Mouse (Mus musculus) liver, adult 2 months (tissue): ENCODE data around the gene D630039A03Rik. TPM values are rescaled to one million over a fixed set of nuclear protein-coding genes. Genes with fewer than 3 reads are reported as not detected.

Experiments
- DNase-seq: peaks from one replicate; pipeline ENCODE4 v3.0.0-alpha.2; 2011; ENCODE audit warnings: low read depth, low spot score; ENCODE audit errors: extremely low read depth
- H3K27ac ChIP-seq: fragments of 200-500 bp; replicated peaks from 2 replicates; pipeline ENCODE4 v1.5.1; 2012; ENCODE audit warnings: low read depth, mild to moderate bottlenecking, control low read depth, inconsistent platforms, low read length; ENCODE audit not compliant: insufficient read depth
- H3K27me3 ChIP-seq: fragments of 200-500 bp; 2 replicates; pipeline ENCODE4 v1.6.1; 2012; ENCODE audit warnings: mild to moderate bottlenecking, moderate library complexity, low read length, inconsistent platforms; ENCODE audit not compliant: control insufficient read depth, insufficient read depth
- H3K36me3 ChIP-seq: fragments of 200-500 bp; 2 replicates; pipeline ENCODE4 v1.6.1; 2012; ENCODE audit warnings: low read length, inconsistent platforms; ENCODE audit not compliant: control insufficient read depth, insufficient read depth
- H3K4me1 ChIP-seq: fragments of 200-500 bp; 2 replicates; pipeline ENCODE4 v1.6.1; 2011; ENCODE audit warnings: low read length; ENCODE audit not compliant: control insufficient read depth, insufficient read depth
- H3K4me3 ChIP-seq: fragments of 200-500 bp; 2 replicates; pipeline ENCODE4 v1.5.1; 2011; ENCODE audit warnings: low read depth, mild to moderate bottlenecking, control low read depth, low read length, moderate library complexity; ENCODE audit not compliant: insufficient read depth
- H3K79me2 ChIP-seq: fragments of 200-500 bp; 2 replicates; pipeline ENCODE4 v1.6.1; 2012; ENCODE audit warnings: inconsistent platforms, mild to moderate bottlenecking, low read length, moderate library complexity; ENCODE audit not compliant: control insufficient read depth, insufficient read depth
- H3K9ac ChIP-seq: fragments of 200-500 bp; 2 replicates; pipeline ENCODE4 v1.6.1; 2012; ENCODE audit warnings: low read depth, mild to moderate bottlenecking, control low read depth, inconsistent platforms, low read length
- CTCF ChIP-seq: fragments of 200-500 bp; IDR thresholded peaks from 2 replicates; pipeline ENCODE4 v1.5.1; 2011; ENCODE audit warnings: low read depth, low read length, control low read depth
- POLR2A ChIP-seq: fragments of 200-500 bp; IDR thresholded peaks from 2 replicates; pipeline ENCODE4 v1.6.1; 2011; ENCODE audit warnings: low read length, control low read depth; ENCODE audit not compliant: insufficient read depth; ENCODE audit errors: extremely low read depth
- WGBS: fragments of 180-500 bp; shearing (Covaris S2); methylation state at CpG from one replicate; pipeline ENCODE4 v1.1.7; 2018; 5-methylcytosine and 5-hydroxymethylcytosine counted together
- polyA plus RNA-seq: library from polyadenylated mRNA; depleted of rRNA; stranded (reverse); fragments of >200 nt; gene quantifications from 2 replicates; pipeline ENCODE4 v1.2.3, GENCODE M21; 2012
- total RNA-seq: library from RNA; depleted of rRNA; stranded (reverse); fragments of >200 nt; gene quantifications from 2 replicates; pipeline ENCODE4 v1.2.3, GENCODE M21; 2014

The D630039A03Rik gene
- total and polyA plus RNA-seq, 2 experiments = 3.2 to 14.3 TPM

DNA sequence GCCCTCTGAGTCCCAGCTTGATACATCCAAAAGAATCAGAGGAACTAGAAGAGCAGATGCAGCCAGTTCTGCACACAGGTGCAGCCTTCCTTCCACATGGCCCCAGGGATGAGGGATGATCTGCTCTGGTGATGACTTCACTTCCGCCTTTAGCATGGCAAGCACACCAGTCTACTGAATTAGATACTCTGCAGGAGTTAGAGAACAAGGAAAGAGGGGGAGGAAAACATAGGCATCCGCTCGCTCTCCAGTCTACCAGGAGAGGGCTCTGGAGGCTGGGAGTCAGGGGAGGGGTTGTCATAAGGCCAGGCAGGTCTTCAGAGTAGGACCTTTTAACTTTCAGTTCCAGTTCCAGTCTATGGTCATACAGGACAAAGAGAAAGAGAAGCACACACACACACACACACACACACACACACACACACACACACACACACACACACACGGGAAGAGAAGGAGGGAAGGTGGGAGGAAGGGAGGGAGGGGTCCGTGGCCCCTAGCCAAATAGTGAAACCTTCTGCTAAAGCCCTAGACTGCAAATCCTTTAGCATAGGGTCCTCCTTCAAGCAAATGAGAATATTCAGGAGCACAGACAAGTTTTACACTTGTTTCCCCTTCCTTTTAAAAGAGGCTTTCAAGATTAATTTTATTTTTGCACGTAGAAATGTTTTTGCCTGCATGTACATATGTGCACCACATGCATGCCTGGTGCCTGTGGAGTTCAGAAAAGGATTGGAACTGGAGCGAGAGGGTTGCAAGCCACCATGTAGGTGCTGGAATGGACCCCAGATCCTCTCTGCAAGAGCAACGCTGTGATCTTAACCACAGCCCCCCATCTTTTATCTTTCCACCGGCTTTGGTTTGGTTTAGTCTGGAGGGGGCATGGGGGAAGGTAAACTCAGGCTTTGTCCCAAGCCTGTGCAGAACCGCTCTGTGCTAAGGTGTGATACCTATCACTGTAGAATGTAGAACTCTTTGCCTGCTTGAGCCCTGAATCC lies 1.6 kb downstream of the D630039A03Rik start:
- H3K4me3 ChIP-seq = peak overlapping the region; percentile 44
- peak; percentile 54 for DNase-seq
- peak overlapping the region; percentile 87 for H3K27ac ChIP-seq
- peaks cover 8% of the 10 kb centered on the region; the same call in 1 of the 2 replicates for H3K36me3 ChIP-seq
- peaks cover 20% of the 10 kb centered on the region for H3K4me1 ChIP-seq
- TF ChIP-seq CTCF (peak; percentile 54), POLR2A (no peak)
- 27% methylated on average over 10 of the region's 10 CpGs for WGBS
- peak overlapping the region; percentile 46 for H3K9ac ChIP-seq
- H3K27me3 ChIP-seq = no peaks in the 10 kb centered on the region
- no peaks in the 10 kb centered on the region; the same call in 1 of the 2 replicates for H3K79me2 ChIP-seq

DNA sequence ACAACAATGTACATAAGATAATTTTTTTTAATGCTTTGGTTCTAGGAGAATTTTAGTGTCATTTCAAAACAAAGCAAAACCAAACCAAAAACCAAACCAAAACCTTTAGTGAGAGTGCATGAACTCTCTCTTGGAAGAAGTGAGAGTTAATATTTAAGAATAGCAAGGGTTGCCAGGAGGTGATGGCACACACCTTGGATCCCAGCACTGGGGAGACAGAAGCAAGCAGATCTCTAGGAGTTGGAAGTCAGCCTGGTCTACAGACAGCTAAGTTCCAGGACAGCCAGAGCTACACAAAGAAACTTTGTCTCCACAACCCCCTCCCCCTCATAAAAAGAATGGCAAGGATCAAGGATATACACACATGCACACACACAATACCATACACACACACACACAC lies 3.1 kb downstream of the D630039A03Rik start:
- Histone ChIP-seq H3K4me3 (no peak overlapping the region), H3K9ac (no peak overlapping the region), H3K27me3 (no peaks in the 10 kb centered on the region), H3K79me2 (no peaks in the 10 kb centered on the region; the same call in 1 of the 2 replicates), H3K36me3 (peaks cover 9% of the 10 kb centered on the region; the same call in 1 of the 2 replicates), H3K27ac (no peak overlapping the region), H3K4me1 (peaks cover 16% of the 10 kb centered on the region)
- peak; percentile 52 for DNase-seq
- TF ChIP-seq POLR2A (no peak), CTCF (no peak)

DNA sequence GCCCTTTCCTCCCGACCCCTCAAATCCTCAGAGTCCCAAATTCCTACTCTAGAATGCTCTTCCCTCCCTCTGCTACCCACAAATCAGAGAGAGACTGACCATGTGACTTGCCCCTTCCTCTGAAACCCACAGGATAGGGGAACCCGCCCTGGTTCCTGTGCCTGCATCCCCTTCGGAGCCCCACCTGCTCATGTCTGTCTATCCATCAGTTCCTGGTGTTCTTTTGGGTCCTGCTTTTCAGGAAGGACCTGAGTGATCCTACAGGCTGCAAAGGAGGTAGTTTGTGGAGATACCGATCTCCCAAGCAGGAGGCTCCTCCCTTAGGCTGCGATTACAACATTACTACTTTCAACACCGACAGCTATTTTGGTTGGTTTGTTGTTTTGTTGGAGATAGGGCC lies 7.2 kb downstream of the D630039A03Rik start:
- Histone ChIP-seq H3K4me3 (no peak overlapping the region), H3K36me3 (peaks cover 9% of the 10 kb centered on the region; the same call in 1 of the 2 replicates), H3K9ac (no peak overlapping the region), H3K79me2 (no peaks in the 10 kb centered on the region; the same call in 1 of the 2 replicates), H3K4me1 (peaks cover 5% of the 10 kb centered on the region), H3K27ac (no peak overlapping the region), H3K27me3 (no peaks in the 10 kb centered on the region)
- TF ChIP-seq CTCF (no peak), POLR2A (no peak)
- 46% methylated on average over 6 of the region's 6 CpGs for WGBS
- peak; percentile 47 for DNase-seq

DNA sequence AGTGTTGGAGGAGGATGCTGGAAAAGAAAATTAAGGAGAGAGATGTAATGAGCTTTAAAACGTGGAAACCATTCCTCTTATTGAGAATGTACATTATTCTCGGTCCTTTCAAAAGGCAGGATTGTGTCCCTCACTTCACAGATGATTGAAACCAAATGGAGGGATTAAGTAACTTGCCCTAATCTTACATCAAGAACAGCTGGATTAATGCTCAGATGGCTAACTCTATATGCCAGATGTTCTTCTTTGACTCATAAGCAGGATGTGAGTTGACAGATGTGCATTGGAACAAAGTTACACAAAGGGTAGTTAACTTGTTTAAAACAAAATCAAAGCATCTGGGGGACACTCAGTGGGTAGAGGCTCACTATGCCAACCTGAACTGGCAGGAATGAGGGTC lies 9.4 kb downstream of the D630039A03Rik start:
- no peaks in the 10 kb centered on the region; the same call in 1 of the 2 replicates for H3K4me1 ChIP-seq
- H3K4me3 ChIP-seq = no peak overlapping the region
- no peak overlapping the region for H3K9ac ChIP-seq
- no peak for DNase-seq
- no peaks in the 10 kb centered on the region for H3K79me2 ChIP-seq
- H3K36me3 ChIP-seq = peaks cover 9% of the 10 kb centered on the region; the same call in 1 of the 2 replicates
- no peak overlapping the region for H3K27ac ChIP-seq
- TF ChIP-seq POLR2A = no peak
- TF ChIP-seq CTCF = no peak
- 50% methylated on average over 2 of the region's 2 CpGs for WGBS
- no peaks in the 10 kb centered on the region for H3K27me3 ChIP-seq

DNA sequence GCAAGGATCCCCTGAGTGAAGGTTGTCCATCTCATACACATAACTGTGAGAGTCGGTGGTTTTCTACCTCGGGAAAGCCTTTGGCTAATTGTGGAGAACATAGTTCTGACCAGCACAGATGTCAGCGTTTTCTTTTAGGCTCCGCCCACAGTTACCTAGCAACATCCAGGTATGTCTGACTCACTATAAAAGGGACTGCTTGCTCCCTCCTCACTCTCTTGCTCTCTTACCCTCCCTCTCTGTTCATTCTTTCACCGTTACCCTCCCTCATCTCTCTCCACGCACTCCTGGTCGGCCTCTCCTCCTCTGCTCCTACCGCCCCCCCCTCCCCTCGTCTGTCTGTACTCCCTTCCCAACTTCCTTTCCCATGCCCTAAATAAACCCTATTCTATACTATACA lies 11.5 kb downstream of the D630039A03Rik start:
- no peak overlapping the region for H3K27ac ChIP-seq
- no peak for DNase-seq
- H3K27me3 ChIP-seq = no peaks in the 10 kb centered on the region
- WGBS = 35% methylated on average over 9 of the region's 9 CpGs
- H3K79me2 ChIP-seq = no peaks in the 10 kb centered on the region
- H3K36me3 ChIP-seq = peaks cover 3% of the 10 kb centered on the region; the same call in 1 of the 2 replicates
- no peak overlapping the region for H3K4me3 ChIP-seq
- no peak for TF ChIP-seq CTCF
- no peak for TF ChIP-seq POLR2A
- H3K9ac ChIP-seq = no peak overlapping the region
- H3K4me1 ChIP-seq = no peaks in the 10 kb centered on the region; the same call in 1 of the 2 replicates
